Mouse (Mus musculus): ENCODE data around the gene Upf2. TPM values are rescaled to one million over a fixed set of nuclear protein-coding genes. Genes with fewer than 3 reads are reported as not detected.

Upf2 gene
- polyA plus RNA-seq, 1 experiment, result 5.6 TPM

DNA sequence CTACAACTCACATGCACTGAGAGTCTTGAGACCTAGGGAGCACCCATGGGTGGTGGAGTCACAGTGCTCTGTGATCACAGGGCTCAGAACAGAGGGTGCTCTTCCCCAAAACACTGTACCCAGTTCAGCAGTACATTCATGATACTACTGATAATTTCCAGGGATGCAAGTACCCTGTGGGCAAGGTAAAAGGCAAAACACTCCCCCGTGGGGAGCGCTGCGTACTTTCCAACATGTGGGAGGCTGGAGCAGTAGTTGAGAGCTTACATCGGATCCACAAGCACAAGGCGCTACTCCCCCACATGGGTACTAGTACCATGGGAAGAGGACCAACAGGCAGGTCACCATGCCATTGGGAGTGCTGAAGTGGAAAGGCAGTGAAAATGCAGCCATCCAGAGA, 23.8 kb upstream of the Upf2 start:
- TF ChIP-seq POLR2A (IDR thresholded peaks at IDR 0.05; ENCODE audit: control insufficient read depth, extremely low read depth, insufficient read depth, low read length, poor library complexity), result no peak
- no peak for TF ChIP-seq CTCF (IDR thresholded peaks at IDR 0.05; ENCODE audit: borderline replicate concordance, control insufficient read depth, extremely low read depth, insufficient read depth, low read length, poor library complexity)
- DNase-seq, result no peak
- 98% methylated on average over 5 of the region's 5 CpGs for WGBS
- no peaks in the 10 kb centered on the region for H3K4me1 ChIP-seq (replicated peaks; ENCODE audit: control insufficient read depth, insufficient read depth, low read length)
- no peak overlapping the region for H3K4me3 ChIP-seq (ENCODE audit: control insufficient read depth, insufficient read depth, low read length)
- H3K36me3 ChIP-seq (ENCODE audit: control insufficient read depth, insufficient read depth, low read length), result no peaks in the 10 kb centered on the region
- no peak overlapping the region for H3K27ac ChIP-seq (ENCODE audit: control insufficient read depth, insufficient read depth, low read length)
- no peaks in the 10 kb centered on the region for H3K27me3 ChIP-seq (ENCODE audit: control insufficient read depth, insufficient read depth, low read length)

DNA sequence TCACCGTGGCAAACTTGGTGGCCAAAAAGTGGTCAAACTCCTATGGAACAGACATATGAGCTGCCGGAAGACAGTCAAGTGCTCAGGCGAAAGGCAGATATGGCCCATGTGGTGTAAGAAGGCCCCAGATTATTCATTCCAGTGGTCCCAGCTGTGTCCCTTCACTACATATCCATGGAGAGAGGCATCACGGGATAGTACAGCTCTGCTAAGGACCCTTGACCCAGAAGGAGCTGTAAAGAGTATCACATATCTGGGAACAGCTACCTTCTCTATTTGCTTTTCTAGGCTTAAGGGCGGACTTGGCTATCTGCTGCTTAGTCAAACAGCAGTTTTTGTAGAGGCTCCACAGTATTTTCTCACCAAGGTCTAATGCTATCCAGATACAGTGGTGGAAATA, 21.5 kb upstream of the Upf2 start:
- 98% methylated on average over 5 of the region's 5 CpGs for WGBS
- Histone ChIP-seq H3K27ac (ENCODE audit: control insufficient read depth, insufficient read depth, low read length) (no peak overlapping the region), H3K27me3 (ENCODE audit: control insufficient read depth, insufficient read depth, low read length) (no peaks in the 10 kb centered on the region), H3K36me3 (ENCODE audit: control insufficient read depth, insufficient read depth, low read length) (no peaks in the 10 kb centered on the region), H3K4me1 (replicated peaks; ENCODE audit: control insufficient read depth, insufficient read depth, low read length) (no peaks in the 10 kb centered on the region), H3K4me3 (ENCODE audit: control insufficient read depth, insufficient read depth, low read length) (no peak overlapping the region)
- DNase-seq, result no peak
- no peak for TF ChIP-seq POLR2A (IDR thresholded peaks at IDR 0.05; ENCODE audit: control insufficient read depth, extremely low read depth, insufficient read depth, low read length, poor library complexity)
- TF ChIP-seq CTCF (IDR thresholded peaks at IDR 0.05; ENCODE audit: borderline replicate concordance, control insufficient read depth, extremely low read depth, insufficient read depth, low read length, poor library complexity), result no peak

DNA sequence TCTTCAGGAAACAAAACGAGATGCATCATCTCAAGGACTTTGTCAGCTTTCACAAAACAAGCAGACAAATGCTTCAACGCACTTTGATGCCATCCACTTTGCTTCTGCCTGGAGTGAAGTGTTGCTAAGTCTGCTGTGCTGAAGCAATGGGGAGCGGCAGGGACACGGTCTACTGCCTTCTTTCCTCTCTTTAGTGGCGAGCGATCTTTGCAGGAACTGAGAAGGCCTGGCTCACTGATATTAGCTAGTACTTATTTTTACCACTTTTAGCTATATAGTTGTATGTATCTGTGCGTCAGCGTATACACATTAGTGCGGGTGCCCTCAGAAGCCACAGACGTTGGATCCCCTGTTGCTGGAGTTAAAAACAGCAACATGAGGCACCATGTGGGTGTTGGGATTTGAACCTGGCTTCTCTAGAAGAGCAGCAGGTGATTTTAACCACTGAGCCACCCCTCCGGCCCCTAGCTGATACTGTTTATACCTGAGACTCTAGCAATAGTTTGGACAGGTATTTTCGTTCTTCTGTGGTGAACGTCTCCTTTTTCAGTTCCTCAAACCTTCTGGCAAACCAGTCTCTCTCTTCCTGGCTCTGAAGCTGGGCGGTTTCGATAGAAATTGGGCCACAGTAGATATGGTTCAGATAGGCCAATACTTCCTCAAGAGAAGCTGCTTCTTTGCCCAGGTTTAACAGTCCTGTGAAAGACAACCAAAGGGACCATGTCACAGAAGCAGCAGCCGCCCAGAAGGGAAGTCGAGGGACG, 20.8 kb upstream of the Upf2 start:
- no peaks in the 10 kb centered on the region for H3K4me1 ChIP-seq (replicated peaks; ENCODE audit: control insufficient read depth, insufficient read depth, low read length)
- WGBS, result 60% methylated on average over 18 of the region's 18 CpGs
- H3K27me3 ChIP-seq (ENCODE audit: control insufficient read depth, insufficient read depth, low read length), result no peaks in the 10 kb centered on the region
- no peak overlapping the region for H3K27ac ChIP-seq (ENCODE audit: control insufficient read depth, insufficient read depth, low read length)
- H3K4me3 ChIP-seq (ENCODE audit: control insufficient read depth, insufficient read depth, low read length), result no peak overlapping the region
- no peaks in the 10 kb centered on the region for H3K36me3 ChIP-seq (ENCODE audit: control insufficient read depth, insufficient read depth, low read length)
- TF ChIP-seq POLR2A (IDR thresholded peaks at IDR 0.05; ENCODE audit: control insufficient read depth, extremely low read depth, insufficient read depth, low read length, poor library complexity) (no peak), CTCF (IDR thresholded peaks at IDR 0.05; ENCODE audit: borderline replicate concordance, control insufficient read depth, extremely low read depth, insufficient read depth, low read length, poor library complexity) (no peak)
- DNase-seq, result no peak

DNA sequence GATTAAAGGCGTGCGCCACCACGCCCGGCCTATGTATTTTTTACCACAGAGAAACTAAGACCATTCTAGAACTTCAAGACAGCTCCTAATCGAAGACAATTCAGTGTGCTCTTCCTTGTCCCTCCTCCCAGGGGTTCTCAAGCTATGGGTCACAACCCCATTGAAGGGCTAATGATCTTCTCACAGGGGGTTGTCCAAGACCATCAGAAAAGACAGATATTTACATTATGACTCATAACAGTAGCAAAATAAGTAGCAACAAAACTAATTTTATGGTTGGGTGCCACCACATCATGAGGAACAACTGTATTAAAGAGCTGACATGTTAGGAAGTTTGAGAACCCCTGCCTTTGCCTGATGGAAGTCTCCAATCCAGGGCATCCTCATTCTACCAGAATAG, 19.3 kb upstream of the Upf2 start:
- Histone ChIP-seq H3K4me3 (ENCODE audit: control insufficient read depth, insufficient read depth, low read length) (no peak overlapping the region), H3K27me3 (ENCODE audit: control insufficient read depth, insufficient read depth, low read length) (no peaks in the 10 kb centered on the region), H3K27ac (ENCODE audit: control insufficient read depth, insufficient read depth, low read length) (no peak overlapping the region), H3K4me1 (replicated peaks; ENCODE audit: control insufficient read depth, insufficient read depth, low read length) (no peaks in the 10 kb centered on the region), H3K36me3 (ENCODE audit: control insufficient read depth, insufficient read depth, low read length) (no peaks in the 10 kb centered on the region)
- WGBS, result 91% methylated on average over 5 of the region's 5 CpGs
- TF ChIP-seq CTCF (IDR thresholded peaks at IDR 0.05; ENCODE audit: borderline replicate concordance, control insufficient read depth, extremely low read depth, insufficient read depth, low read length, poor library complexity) (no peak), POLR2A (IDR thresholded peaks at IDR 0.05; ENCODE audit: control insufficient read depth, extremely low read depth, insufficient read depth, low read length, poor library complexity) (no peak)
- no peak for DNase-seq

DNA sequence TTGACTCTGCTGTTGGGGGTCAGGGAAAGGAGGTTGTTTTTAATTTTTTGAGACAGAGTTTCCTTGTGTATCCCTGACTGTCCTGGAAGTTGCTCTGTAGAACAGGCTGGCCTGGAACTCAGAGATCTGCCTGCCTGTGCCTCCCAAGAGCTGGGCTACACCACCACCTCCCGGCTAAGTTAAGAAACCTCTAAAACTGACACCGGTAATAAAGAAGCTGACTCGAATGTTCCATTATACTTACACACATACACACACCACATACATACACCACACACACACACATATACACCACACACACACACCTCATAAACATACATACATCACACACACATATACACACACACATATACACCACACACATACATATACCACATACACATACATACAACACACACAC, 16.3 kb upstream of the Upf2 start:
- TF ChIP-seq CTCF (IDR thresholded peaks at IDR 0.05; ENCODE audit: borderline replicate concordance, control insufficient read depth, extremely low read depth, insufficient read depth, low read length, poor library complexity), result no peak
- TF ChIP-seq POLR2A (IDR thresholded peaks at IDR 0.05; ENCODE audit: control insufficient read depth, extremely low read depth, insufficient read depth, low read length, poor library complexity), result no peak
- H3K27ac ChIP-seq (ENCODE audit: control insufficient read depth, insufficient read depth, low read length), result no peak overlapping the region
- H3K4me3 ChIP-seq (ENCODE audit: control insufficient read depth, insufficient read depth, low read length), result no peak overlapping the region
- H3K36me3 ChIP-seq (ENCODE audit: control insufficient read depth, insufficient read depth, low read length), result no peaks in the 10 kb centered on the region
- DNase-seq, result no peak
- no peaks in the 10 kb centered on the region for H3K27me3 ChIP-seq (ENCODE audit: control insufficient read depth, insufficient read depth, low read length)
- 91% methylated on average over 3 of the region's 3 CpGs for WGBS
- H3K4me1 ChIP-seq (replicated peaks; ENCODE audit: control insufficient read depth, insufficient read depth, low read length), result no peaks in the 10 kb centered on the region

DNA sequence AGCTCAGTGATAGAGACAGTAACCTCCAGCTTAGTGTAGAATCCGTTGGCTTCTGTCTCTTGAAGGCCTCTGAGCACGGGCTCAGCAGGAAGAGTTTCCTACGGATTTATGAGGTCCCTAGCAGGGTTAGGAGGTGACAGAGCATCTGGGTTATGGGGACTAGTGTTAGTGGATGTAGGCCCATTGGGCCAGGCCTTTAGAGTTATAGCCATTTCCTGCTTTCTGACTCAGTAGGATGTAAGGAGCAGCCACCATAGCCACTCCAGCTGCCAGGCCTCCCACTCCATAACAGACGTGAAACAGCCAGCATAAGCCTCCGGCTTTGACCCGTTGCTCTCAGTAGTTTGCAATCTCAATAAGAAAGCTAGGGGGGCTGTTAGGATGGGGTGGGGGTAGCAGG, 15.2 kb upstream of the Upf2 start:
- Histone ChIP-seq H3K27ac (ENCODE audit: control insufficient read depth, insufficient read depth, low read length) (no peak overlapping the region; the same call in 1 of the 2 replicates), H3K36me3 (ENCODE audit: control insufficient read depth, insufficient read depth, low read length) (no peaks in the 10 kb centered on the region), H3K4me3 (ENCODE audit: control insufficient read depth, insufficient read depth, low read length) (no peak overlapping the region), H3K4me1 (replicated peaks; ENCODE audit: control insufficient read depth, insufficient read depth, low read length) (no peaks in the 10 kb centered on the region), H3K27me3 (ENCODE audit: control insufficient read depth, insufficient read depth, low read length) (no peaks in the 10 kb centered on the region)
- TF ChIP-seq POLR2A (IDR thresholded peaks at IDR 0.05; ENCODE audit: control insufficient read depth, extremely low read depth, insufficient read depth, low read length, poor library complexity) (no peak), CTCF (IDR thresholded peaks at IDR 0.05; ENCODE audit: borderline replicate concordance, control insufficient read depth, extremely low read depth, insufficient read depth, low read length, poor library complexity) (no peak)
- WGBS, result 94% methylated on average over 6 of the region's 6 CpGs
- no peak for DNase-seq
